ENCODE assay signal across 1 mouse cellular context in the genomic region with DNA sequence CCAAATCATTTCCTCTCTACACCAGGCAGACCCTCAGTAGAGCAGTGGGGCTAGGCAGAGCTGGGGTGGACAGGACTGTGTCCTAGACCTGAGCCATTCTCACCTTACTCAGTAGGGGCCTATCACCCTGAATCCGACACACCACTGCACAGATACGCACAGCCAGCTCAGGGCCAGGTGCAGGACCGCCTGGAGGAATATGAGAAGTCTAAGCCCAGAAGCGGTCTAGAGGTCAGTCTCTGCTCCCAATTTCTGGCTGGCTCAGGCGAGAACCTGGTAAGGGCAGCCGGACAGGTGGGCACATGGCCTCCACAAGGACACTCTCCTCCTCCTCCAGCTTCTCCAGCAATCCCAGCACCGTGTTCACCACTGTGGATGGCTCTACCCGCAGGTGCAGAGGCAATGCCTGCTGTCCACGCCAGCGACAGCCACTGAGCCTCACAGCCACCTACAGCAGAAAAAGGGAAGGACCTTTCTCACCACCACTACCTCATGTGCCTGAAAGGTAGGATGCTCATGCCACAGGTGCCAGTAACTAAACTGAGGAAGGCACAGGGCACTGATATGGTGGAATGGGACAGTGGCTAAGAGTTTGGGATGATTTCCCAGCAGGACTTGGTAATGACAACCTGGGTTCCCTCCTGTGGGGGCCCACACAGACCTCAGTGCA.
A peak's percentile ranks its signal among the peaks of the same experiment; 100 is the strongest.
TF ChIP-seq lines count a peak whose summit lies in the region.

No protein-coding gene starts in this region.

TF ChIP-seq in myocyte, 11 proteins besides CTCF, POLR2A, EP300 and RAD21:
- TF ChIP-seq MYOD1 (IDR thresholded peaks at IDR 0.05; ENCODE audit: control insufficient read depth in 1 of 3, insufficient read length in 2 of 3, low read depth in 2 of 3) (peak in 1 of 3 experiments; percentile 17), USF1 (IDR thresholded peaks at IDR 0.05; ENCODE audit: low read depth) (no peak)
TF ChIP-seq in myocyte: peak in this region for 1.
